In the genomic region with DNA sequence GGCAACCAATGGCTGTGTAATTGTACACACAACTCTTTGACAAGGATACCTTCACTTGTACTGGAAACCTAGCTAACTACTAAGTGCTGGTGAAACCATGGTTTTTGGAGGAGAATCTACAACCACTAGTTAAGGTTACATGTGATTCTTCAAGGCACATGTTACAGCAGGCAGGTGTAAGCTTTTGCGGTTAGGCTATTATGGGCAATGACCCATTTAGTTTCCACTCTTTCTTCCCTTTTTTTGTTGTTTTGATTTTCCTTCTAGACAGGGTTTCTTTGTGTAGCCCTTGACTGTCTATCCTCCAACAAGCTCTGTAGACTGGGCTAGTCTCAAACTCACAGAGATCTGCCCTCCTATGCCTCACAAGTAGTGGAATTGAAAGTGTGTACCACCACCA, we compare ENCODE assay signal across 20 mouse cellular contexts.
"Had no signal": no experiment of that assay in that cellular context is flagged by ENCODE, and none has a peak within 500 bp of the region (broad histone marks: within the 10 kb centered on the region; RNA-seq: fewer than 3 reads in every experiment).

No protein-coding gene starts in this region.

- H3K27me3 ChIP-seq: neural tube, embryonic 12.5 days; stomach, embryonic 15.5 days had no signal

- H3K36me3 ChIP-seq: midbrain, embryonic 12.5 days; neural tube, embryonic 12.5 days; stomach, embryonic 15.5 days had no signal

- ATAC-seq: midbrain, embryonic 16.5 days had no signal

- H3K9ac ChIP-seq: liver, embryonic 14.5 days; lung, embryonic 14.5 days; midbrain, embryonic 12.5 days; neural tube, embryonic 12.5 days; stomach, embryonic 15.5 days had no signal

- DNase-seq: lung, adult 18-20 months; lung, embryonic 14.5 days; lung, postnatal 10 days; lung, postnatal 4 days; midbrain, embryonic 14.5 days; retina, postnatal 1 day; right cerebral cortex, adult 18-20 months; right cerebral cortex, postnatal 25 days; right cerebral cortex, postnatal 4 days; spleen, adult 18-20 months; thymus, adult 2 months; thymus, postnatal 25 days; thymus, postnatal 4 days had no signal

- H3K9me3 ChIP-seq: midbrain, embryonic 10.5 days; midbrain, embryonic 12.5 days; neural tube, embryonic 12.5 days; stomach, embryonic 15.5 days had no signal

- H3K4me3 ChIP-seq: midbrain, embryonic 10.5 days; midbrain, embryonic 12.5 days; neural tube, embryonic 12.5 days; stomach, embryonic 15.5 days had no signal

- H3K4me2 ChIP-seq: lung, embryonic 14.5 days; midbrain, embryonic 12.5 days; neural tube, embryonic 12.5 days; stomach, embryonic 15.5 days had no signal

- H3K27ac ChIP-seq: liver, embryonic 14.5 days; midbrain, embryonic 10.5 days; midbrain, embryonic 12.5 days; neural tube, embryonic 12.5 days; stomach, embryonic 15.5 days; stomach, postnatal 0 days had no signal
